ENCODE assay signal across 8 mouse cellular contexts in genomic region chr14:73326511-73326910, GRCm38 (mm10). TPM values are rescaled to one million over a fixed set of nuclear protein-coding genes. Genes with fewer than 3 reads are reported as not detected.
A peak's percentile ranks its signal among the peaks of the same experiment; 100 is the strongest.
DNase-seq lines count a peak whose midpoint lies in the region; ATAC-seq and TF ChIP-seq lines count a peak whose summit lies in the region.

No protein-coding gene starts in this region.

- no peak for ATAC-seq in hindbrain, embryonic 13.5 days (ENCODE audit: low FRiP score)
- no peak for ATAC-seq in midbrain, embryonic 13.5 days

- H3K36me3 ChIP-seq in kidney, adult 2 months (ENCODE audit: control insufficient read depth, insufficient read depth, low read length): no peaks in the 10 kb centered on the region
- H3K36me3 ChIP-seq in hindbrain, embryonic 13.5 days: no peaks in the 10 kb centered on the region
- H3K36me3 ChIP-seq in midbrain, embryonic 13.5 days: no peaks in the 10 kb centered on the region

- no peak for TF ChIP-seq CTCF in kidney, adult 2 months (conservative IDR thresholded peaks at IDR 0.05; ENCODE audit: insufficient read depth, insufficient read length, low read depth, low read length)

- peak overlapping the region; percentile 63 for H3K4me3 ChIP-seq in kidney, adult 2 months (ENCODE audit: insufficient read depth, low read depth, low read length)
- H3K4me3 ChIP-seq in hindbrain, embryonic 13.5 days: peak overlapping the region; percentile 93
- H3K4me3 ChIP-seq in midbrain, embryonic 13.5 days (replicated peaks): peak overlapping the region; percentile 93

- no peak for DNase-seq in kidney, adult 2 months
- DNase-seq in kidney, postnatal 36 days: no peak
- peak; percentile 5 for DNase-seq in NIH3T3 (ENCODE audit: low read depth)
- DNase-seq in frontal cortex, postnatal 25 days (ENCODE audit: low spot score in 2 of 2): no peak
- DNase-seq in cerebellum, postnatal 4 days (ENCODE audit: low spot score in 2 of 2): no peak
- no peak for DNase-seq in spleen, adult 12 weeks (ENCODE audit: low spot score)

- H3K9me3 ChIP-seq in hindbrain, embryonic 13.5 days: no peaks in the 10 kb centered on the region
- no peaks in the 10 kb centered on the region for H3K9me3 ChIP-seq in midbrain, embryonic 13.5 days

- H3K27me3 ChIP-seq in kidney, adult 2 months (replicated peaks; ENCODE audit: control insufficient read depth, insufficient read depth, low read length): no peaks in the 10 kb centered on the region
- H3K27me3 ChIP-seq in hindbrain, embryonic 13.5 days: no peaks in the 10 kb centered on the region
- H3K27me3 ChIP-seq in midbrain, embryonic 13.5 days: no peaks in the 10 kb centered on the region

- H3K9ac ChIP-seq in hindbrain, embryonic 13.5 days: peak overlapping the region; percentile 94
- peak overlapping the region; percentile 95 for H3K9ac ChIP-seq in midbrain, embryonic 13.5 days (replicated peaks)

- H3K4me1 ChIP-seq in kidney, adult 2 months (ENCODE audit: control insufficient read depth, insufficient read depth, low read length): 0 out of 2 replicates have a peak, but pooled peaks cover 6% of the 10 kb centered on the region
- H3K4me1 ChIP-seq in hindbrain, embryonic 13.5 days (replicated peaks): peaks cover 23% of the 10 kb centered on the region
- H3K4me1 ChIP-seq in midbrain, embryonic 13.5 days (replicated peaks): peaks cover 28% of the 10 kb centered on the region

- no peak for TF ChIP-seq POLR2A in kidney, adult 2 months (IDR thresholded peaks at IDR 0.05; ENCODE audit: low read depth, low read length)

- peak overlapping the region; percentile 91 for H3K27ac ChIP-seq in kidney, adult 2 months (ENCODE audit: insufficient read depth, low read depth, low read length)
- peak overlapping the region; percentile 97 for H3K27ac ChIP-seq in hindbrain, embryonic 13.5 days
- H3K27ac ChIP-seq in midbrain, embryonic 13.5 days: peak overlapping the region; percentile 96

- peak overlapping the region; percentile 88 for H3K4me2 ChIP-seq in hindbrain, embryonic 13.5 days
- H3K4me2 ChIP-seq in midbrain, embryonic 13.5 days (replicated peaks): peak overlapping the region; percentile 84

- 6% methylated on average over 8 of the region's 8 CpGs for WGBS in kidney, adult 2 months
- WGBS in hindbrain, embryonic 13.5 days: 7% methylated on average over 8 of the region's 8 CpGs
- 8% methylated on average over 8 of the region's 8 CpGs for WGBS in midbrain, embryonic 13.5 days

RNA-seq across cellular contexts. Expression of gene Rb1, which starts 0.9 kb away (rescaled TPM):
- polyA plus RNA-seq in kidney, adult 2 months (2012; rRNA removed): 6.8 and 8.3 TPM in 2 replicates
- 21.8 and 22.4 TPM in 2 replicates for polyA plus RNA-seq in hindbrain, embryonic 13.5 days (2015; fragmentation: Nextera tagmentation; extraction: Ambion mirVana)
- polyA plus RNA-seq in midbrain, embryonic 13.5 days (2015; fragmentation: Nextera tagmentation; extraction: Ambion mirVana): 21.2 and 22.3 TPM in 2 replicates

RNA-seq across cellular contexts. Expression of gene Itm2b, which starts 58.6 kb away (rescaled TPM):
- polyA plus RNA-seq in kidney, adult 2 months (2012; rRNA removed): 2,034 and 2,219 TPM in 2 replicates
- 592 and 627 TPM in 2 replicates for polyA plus RNA-seq in hindbrain, embryonic 13.5 days (2015; fragmentation: Nextera tagmentation; extraction: Ambion mirVana)
- 442 and 449 TPM in 2 replicates for polyA plus RNA-seq in midbrain, embryonic 13.5 days (2015; fragmentation: Nextera tagmentation; extraction: Ambion mirVana)
